Comparison of ENCODE assay signal across 8 mouse cellular contexts in the genomic region with DNA sequence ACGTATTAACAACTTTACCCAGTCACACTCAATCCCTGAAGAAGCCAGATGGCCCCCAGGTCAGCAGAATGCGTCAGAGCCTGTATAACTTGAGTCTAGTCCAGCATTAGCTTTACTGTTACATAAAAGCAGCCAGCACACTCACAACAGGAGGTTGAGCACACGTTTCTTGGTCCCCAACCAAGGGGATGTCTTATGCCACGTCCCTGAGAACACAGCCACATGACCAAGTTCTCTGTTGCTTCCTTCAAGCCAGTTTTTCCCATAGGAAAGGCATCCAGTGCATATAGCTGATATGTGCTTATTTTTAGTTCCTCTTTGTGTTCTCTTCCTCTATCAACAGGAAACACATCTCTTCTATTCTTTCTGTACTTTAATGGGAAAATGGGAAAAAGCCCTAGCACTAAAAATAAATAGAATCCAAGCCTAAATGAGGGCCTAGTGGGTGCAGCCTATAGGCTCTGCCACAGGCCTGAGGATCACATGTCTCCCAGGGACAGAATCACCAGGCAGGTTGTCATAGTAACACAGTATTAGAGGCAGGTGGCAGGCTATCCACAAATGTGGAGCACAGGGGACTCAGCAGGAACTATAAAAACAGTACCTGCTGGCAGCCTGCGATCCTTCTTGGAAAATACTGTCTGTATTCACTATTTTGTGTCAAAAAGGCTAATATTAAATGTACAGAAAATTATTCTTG.
A peak's percentile ranks its signal among the peaks of the same experiment; 100 is the strongest.
DNase-seq lines count a peak whose midpoint lies in the region; ATAC-seq lines count a peak whose summit lies in the region.

No protein-coding gene starts in this region.

- no peak overlapping the region for H3K4me3 ChIP-seq in forebrain, embryonic 11.5 days (ENCODE audit: low read depth, low read length)
- no peak overlapping the region for H3K4me3 ChIP-seq in stomach, embryonic 15.5 days (replicated peaks)

- no peak overlapping the region for H3K4me2 ChIP-seq in forebrain, embryonic 11.5 days (ENCODE audit: low read depth, low read length, severe bottlenecking)
- no peak overlapping the region for H3K4me2 ChIP-seq in stomach, embryonic 15.5 days

- no peak for DNase-seq in cerebellum, postnatal 4 days (ENCODE audit: low spot score in 2 of 2)
- peak; percentile 82 for DNase-seq in MN1 (ENCODE audit: low spot score)
- no peak for DNase-seq in forebrain, embryonic 11.5 days (ENCODE audit: low spot score)
- DNase-seq in left cerebral cortex, postnatal 36 days (ENCODE audit: low spot score in 2 of 2), result peak; percentile 14 to 24
- no peak for DNase-seq in kidney, postnatal 25 days
- DNase-seq in thymus, postnatal 10 days (ENCODE audit: low spot score in 2 of 2), result no peak

- H3K36me3 ChIP-seq in forebrain, embryonic 11.5 days (ENCODE audit: control insufficient read depth, insufficient read depth, low read length), result no peaks in the 10 kb centered on the region
- H3K36me3 ChIP-seq in stomach, embryonic 15.5 days, result no peaks in the 10 kb centered on the region

- no peak overlapping the region for H3K9ac ChIP-seq in forebrain, embryonic 11.5 days (ENCODE audit: low read length)
- no peak overlapping the region for H3K9ac ChIP-seq in stomach, embryonic 15.5 days

- H3K4me1 ChIP-seq in forebrain, embryonic 11.5 days (replicated peaks; ENCODE audit: control insufficient read depth, insufficient read depth, low read length), result 0 out of 2 replicates have a peak, but pooled peaks cover 6% of the 10 kb centered on the region
- H3K4me1 ChIP-seq in stomach, embryonic 15.5 days, result no peaks in the 10 kb centered on the region

- no peaks in the 10 kb centered on the region for H3K27me3 ChIP-seq in forebrain, embryonic 11.5 days (ENCODE audit: control insufficient read depth, insufficient read depth, low read length)
- H3K27me3 ChIP-seq in stomach, embryonic 15.5 days (replicated peaks), result no peaks in the 10 kb centered on the region

- intact Hi-C loops in left cerebral cortex, postnatal 36 days (cut with DNase I), result no loop called here

- no peaks in the 10 kb centered on the region for H3K9me3 ChIP-seq in forebrain, embryonic 11.5 days (ENCODE audit: control insufficient read depth, low read length)
- no peaks in the 10 kb centered on the region for H3K9me3 ChIP-seq in stomach, embryonic 15.5 days

- ATAC-seq in cerebellum, adult (ENCODE audit: insufficient number of reproducible peaks, low FRiP score, low TSS enrichment), result peak; percentile 99
- ATAC-seq in forebrain, embryonic 11.5 days (replicated peaks; ENCODE audit: low FRiP score), result peak; percentile 89
- peak; percentile 53; the same call in 1 of the 2 replicates for ATAC-seq in stomach, embryonic 15.5 days (ENCODE audit: insufficient read depth, low FRiP score, low read depth)

- H3K27ac ChIP-seq in forebrain, embryonic 11.5 days (ENCODE audit: low read depth, low read length), result no peak overlapping the region
- no peak overlapping the region; the same call in 1 of the 2 replicates for H3K27ac ChIP-seq in stomach, embryonic 15.5 days

- 40% methylated on average over 5 of the region's 5 CpGs for WGBS in forebrain, embryonic 11.5 days
- 50% methylated on average over 5 of the region's 5 CpGs for WGBS in stomach, embryonic 15.5 days

Comparison
In these comparisons a context has a peak if more than half of its experiments do, and no peak if none do; other contexts are left out.
1. DNase-seq: peak in MN1 (single experiment) and left cerebral cortex, postnatal 36 days (2 of 2); none in cerebellum, postnatal 4 days (0 of 2), forebrain, embryonic 11.5 days (single experiment), kidney, postnatal 25 days (0 of 2) and thymus, postnatal 10 days (0 of 2).
2. Peak in every context shown above with its lines, with median percentiles within 50 percentile points of each other: ATAC-seq.